Mouse (Mus musculus): Measurements from ENCODE around the gene Clybl.

- TF ChIP-seq CTCF (conservative IDR thresholded peaks at IDR 0.05; ENCODE audit: insufficient read depth, insufficient read length, low read depth, low read length) (no peak), POLR2A (IDR thresholded peaks at IDR 0.05; ENCODE audit: low read depth, low read length) (no peak)
Measured at GRCm38 (mm10) chr14:122279462-122280308, 98.2 kb downstream of the Clybl start.
